Mouse (Mus musculus): Measurements from ENCODE around the gene Ano6. TPM values are rescaled to one million over a fixed set of nuclear protein-coding genes. Genes with fewer than 3 reads are reported as not detected.

The Ano6 gene
- polyA plus RNA-seq, 1 experiment = 104 TPM

GRCm38 (mm10) chr15:95880616-95881151 is 90.0 kb downstream of the Ano6 start:
- H3K4me1 ChIP-seq (replicated peaks; ENCODE audit: control insufficient read depth, insufficient read depth, low read length) = peaks cover 6% of the 10 kb centered on the region
- H3K27me3 ChIP-seq (ENCODE audit: control insufficient read depth, insufficient read depth, low read length) = no peaks in the 10 kb centered on the region
- H3K27ac ChIP-seq (ENCODE audit: control insufficient read depth, insufficient read depth, low read length) = no peak overlapping the region
- H3K4me3 ChIP-seq (ENCODE audit: control insufficient read depth, insufficient read depth, low read length) = no peak overlapping the region
- 37% methylated on average over 10 of the region's 10 CpGs for WGBS
- no peak for DNase-seq
- peaks cover 5% of the 10 kb centered on the region for H3K36me3 ChIP-seq (ENCODE audit: control insufficient read depth, insufficient read depth, low read length)
- no peak for TF ChIP-seq CTCF (IDR thresholded peaks at IDR 0.05; ENCODE audit: borderline replicate concordance, control insufficient read depth, extremely low read depth, insufficient read depth, low read length, poor library complexity)
- no peak for TF ChIP-seq POLR2A (IDR thresholded peaks at IDR 0.05; ENCODE audit: control insufficient read depth, extremely low read depth, insufficient read depth, low read length, poor library complexity)

- DNase-seq = no peak
These were observed 91.8 kb downstream of the Ano6 start for GRCm38 (mm10) chr15:95882436-95882835.

GRCm38 (mm10) chr15:95883559-95883958 is 92.9 kb downstream of the Ano6 start:
- no peak for DNase-seq
- no peak overlapping the region for H3K27ac ChIP-seq (ENCODE audit: control insufficient read depth, insufficient read depth, low read length)

More at GRCm38 (mm10) chr15:95882436-95882835, 91.8 kb downstream of the Ano6 start:
- no peaks in the 10 kb centered on the region for H3K36me3 ChIP-seq (ENCODE audit: control insufficient read depth, insufficient read depth, low read length)
- H3K4me1 ChIP-seq (replicated peaks; ENCODE audit: control insufficient read depth, insufficient read depth, low read length) = peaks cover 6% of the 10 kb centered on the region
- no peak overlapping the region for H3K27ac ChIP-seq (ENCODE audit: control insufficient read depth, insufficient read depth, low read length)
- WGBS = 97% methylated on average over 4 of the region's 4 CpGs
- no peak overlapping the region for H3K4me3 ChIP-seq (ENCODE audit: control insufficient read depth, insufficient read depth, low read length)
- TF ChIP-seq POLR2A (IDR thresholded peaks at IDR 0.05; ENCODE audit: control insufficient read depth, extremely low read depth, insufficient read depth, low read length, poor library complexity) = no peak
- TF ChIP-seq CTCF (IDR thresholded peaks at IDR 0.05; ENCODE audit: borderline replicate concordance, control insufficient read depth, extremely low read depth, insufficient read depth, low read length, poor library complexity) = no peak
- no peaks in the 10 kb centered on the region for H3K27me3 ChIP-seq (ENCODE audit: control insufficient read depth, insufficient read depth, low read length)

GRCm38 (mm10) chr15:95884658-95885620 is 94.3 kb downstream of the Ano6 start:
- no peak for DNase-seq
- H3K36me3 ChIP-seq (ENCODE audit: control insufficient read depth, insufficient read depth, low read length) = no peaks in the 10 kb centered on the region
- H3K4me1 ChIP-seq (replicated peaks; ENCODE audit: control insufficient read depth, insufficient read depth, low read length) = peaks cover 6% of the 10 kb centered on the region
- H3K27ac ChIP-seq (ENCODE audit: control insufficient read depth, insufficient read depth, low read length) = no peak overlapping the region
- H3K27me3 ChIP-seq (ENCODE audit: control insufficient read depth, insufficient read depth, low read length) = no peaks in the 10 kb centered on the region
- TF ChIP-seq POLR2A (IDR thresholded peaks at IDR 0.05; ENCODE audit: control insufficient read depth, extremely low read depth, insufficient read depth, low read length, poor library complexity) = no peak
- no peak for TF ChIP-seq CTCF (IDR thresholded peaks at IDR 0.05; ENCODE audit: borderline replicate concordance, control insufficient read depth, extremely low read depth, insufficient read depth, low read length, poor library complexity)
- no peak overlapping the region for H3K4me3 ChIP-seq (ENCODE audit: control insufficient read depth, insufficient read depth, low read length)
- 66% methylated on average over 10 of the region's 10 CpGs for WGBS

More at GRCm38 (mm10) chr15:95883559-95883958, 92.9 kb downstream of the Ano6 start:
- no peaks in the 10 kb centered on the region for H3K27me3 ChIP-seq (ENCODE audit: control insufficient read depth, insufficient read depth, low read length)
- WGBS = 74% methylated on average over 6 of the region's 6 CpGs
- TF ChIP-seq POLR2A (IDR thresholded peaks at IDR 0.05; ENCODE audit: control insufficient read depth, extremely low read depth, insufficient read depth, low read length, poor library complexity) = no peak
- no peak for TF ChIP-seq CTCF (IDR thresholded peaks at IDR 0.05; ENCODE audit: borderline replicate concordance, control insufficient read depth, extremely low read depth, insufficient read depth, low read length, poor library complexity)
- H3K36me3 ChIP-seq (ENCODE audit: control insufficient read depth, insufficient read depth, low read length) = no peaks in the 10 kb centered on the region
- H3K4me1 ChIP-seq (replicated peaks; ENCODE audit: control insufficient read depth, insufficient read depth, low read length) = peaks cover 6% of the 10 kb centered on the region
- no peak overlapping the region for H3K4me3 ChIP-seq (ENCODE audit: control insufficient read depth, insufficient read depth, low read length)

GRCm38 (mm10) chr15:95885953-95886820 is 95.5 kb downstream of the Ano6 start:
- TF ChIP-seq CTCF (IDR thresholded peaks at IDR 0.05; ENCODE audit: borderline replicate concordance, control insufficient read depth, extremely low read depth, insufficient read depth, low read length, poor library complexity) (no peak), POLR2A (IDR thresholded peaks at IDR 0.05; ENCODE audit: control insufficient read depth, extremely low read depth, insufficient read depth, low read length, poor library complexity) (no peak)
- Histone ChIP-seq H3K36me3 (ENCODE audit: control insufficient read depth, insufficient read depth, low read length) (no peaks in the 10 kb centered on the region), H3K27me3 (ENCODE audit: control insufficient read depth, insufficient read depth, low read length) (no peaks in the 10 kb centered on the region), H3K4me3 (ENCODE audit: control insufficient read depth, insufficient read depth, low read length) (no peak overlapping the region), H3K27ac (ENCODE audit: control insufficient read depth, insufficient read depth, low read length) (no peak overlapping the region), H3K4me1 (replicated peaks; ENCODE audit: control insufficient read depth, insufficient read depth, low read length) (peaks cover 2% of the 10 kb centered on the region)
- WGBS = 94% methylated on average over 18 of the region's 18 CpGs
- no peak for DNase-seq

- 37% methylated on average over 5 of the region's 5 CpGs for WGBS
- H3K36me3 ChIP-seq (ENCODE audit: control insufficient read depth, insufficient read depth, low read length) = no peaks in the 10 kb centered on the region
- peaks cover 7% of the 10 kb centered on the region for H3K4me1 ChIP-seq (replicated peaks; ENCODE audit: control insufficient read depth, insufficient read depth, low read length)
- no peak overlapping the region for H3K4me3 ChIP-seq (ENCODE audit: control insufficient read depth, insufficient read depth, low read length)
- TF ChIP-seq CTCF (IDR thresholded peaks at IDR 0.05; ENCODE audit: borderline replicate concordance, control insufficient read depth, extremely low read depth, insufficient read depth, low read length, poor library complexity) (no peak), POLR2A (IDR thresholded peaks at IDR 0.05; ENCODE audit: control insufficient read depth, extremely low read depth, insufficient read depth, low read length, poor library complexity) (no peak)
- no peak overlapping the region; the same call in 1 of the 2 replicates for H3K27ac ChIP-seq (ENCODE audit: control insufficient read depth, insufficient read depth, low read length)
- H3K27me3 ChIP-seq (ENCODE audit: control insufficient read depth, insufficient read depth, low read length) = no peaks in the 10 kb centered on the region
- DNase-seq = no peak
These were observed 96.7 kb downstream of the Ano6 start for GRCm38 (mm10) chr15:95887365-95887764.

Measured in thymus, adult 2 months (tissue).